Mouse (Mus musculus) adrenal gland, postnatal 10 days (tissue): ENCODE data around the gene Nup133. TPM values are rescaled to one million over a fixed set of nuclear protein-coding genes. Genes with fewer than 3 reads are reported as not detected.

Experiments
- DNase-seq: peaks from one replicate; pipeline ENCODE4 v3.0.0; 2021; ENCODE audit warnings: mixed read lengths
- total RNA-seq, 2 experiments: library from RNA; stranded (reverse); gene quantifications; 2 replicates each; pipeline ENCODE4 v1.2.3; 2021

Gene Nup133
- total RNA-seq, 2 experiments from 2014 or later = 19.7 to 24.6 TPM

- DNase-seq = no peak
These were observed 61.9 kb downstream of the Nup133 start for GRCm38 (mm10) chr8:123887163-123887562.

DNA sequence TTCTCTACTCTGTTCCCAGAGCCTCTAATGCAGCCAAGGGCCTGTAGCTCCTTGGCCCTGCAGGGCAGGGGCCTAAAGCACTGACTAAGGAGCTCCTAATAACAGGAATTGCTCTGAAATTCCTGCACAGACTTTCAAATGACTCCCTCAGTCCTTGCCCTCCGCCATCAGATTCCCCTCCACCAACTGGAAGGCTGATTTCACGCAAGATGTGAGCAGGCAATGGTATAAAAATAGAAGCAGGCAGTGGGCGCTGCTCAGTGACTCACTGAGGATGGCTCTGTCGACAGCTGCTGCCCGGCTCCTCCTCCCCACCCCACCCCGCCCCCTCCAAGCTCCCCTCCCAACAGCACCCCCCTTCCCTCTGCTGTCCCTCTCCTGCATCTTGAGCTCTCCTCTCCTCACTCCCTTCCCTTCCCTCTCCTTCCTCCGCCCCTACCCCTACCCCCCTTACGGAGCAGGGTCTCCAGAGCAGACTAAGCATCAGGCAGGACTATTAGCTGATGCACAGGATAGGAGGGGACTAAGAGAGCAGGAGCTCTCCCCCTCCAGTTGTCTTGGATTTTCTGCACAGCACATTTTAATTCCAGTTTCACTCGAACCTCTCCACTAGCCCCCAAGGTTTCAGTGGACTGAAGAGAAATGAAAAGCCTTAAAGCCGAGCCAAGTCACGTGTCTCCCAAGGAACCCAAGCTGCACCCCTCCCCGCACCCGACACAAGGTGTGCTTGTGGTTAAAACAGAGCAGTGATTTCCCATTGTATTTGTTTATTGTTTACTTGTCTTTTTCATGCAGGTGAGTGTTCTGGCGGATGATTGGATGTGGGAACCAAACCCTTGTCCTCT is 64.1 kb downstream of the Nup133 start:
- DNase-seq = no peak

DNA sequence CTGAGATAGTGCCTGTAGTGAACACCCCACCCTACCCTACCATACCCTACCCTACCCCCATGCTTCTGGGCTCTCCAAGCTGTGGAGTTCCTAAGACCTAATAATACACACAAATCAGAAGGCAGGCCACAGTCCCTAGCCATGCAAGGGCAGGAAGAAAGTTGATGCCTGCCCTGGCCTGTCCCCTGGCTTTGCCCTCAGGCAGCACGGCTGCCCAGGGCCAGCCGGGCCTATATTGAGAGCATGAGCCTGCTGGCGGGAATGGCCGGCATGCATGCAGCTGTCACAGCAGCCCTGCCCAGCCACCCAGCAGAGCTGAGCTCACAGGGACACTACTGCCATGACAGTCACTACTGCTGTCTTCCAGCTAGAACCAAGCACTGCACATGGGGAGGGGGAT is 66.0 kb downstream of the Nup133 start:
- no peak for DNase-seq

GRCm38 (mm10) chr8:123882412-123882811 is 66.7 kb downstream of the Nup133 start:
- no peak for DNase-seq

DNA sequence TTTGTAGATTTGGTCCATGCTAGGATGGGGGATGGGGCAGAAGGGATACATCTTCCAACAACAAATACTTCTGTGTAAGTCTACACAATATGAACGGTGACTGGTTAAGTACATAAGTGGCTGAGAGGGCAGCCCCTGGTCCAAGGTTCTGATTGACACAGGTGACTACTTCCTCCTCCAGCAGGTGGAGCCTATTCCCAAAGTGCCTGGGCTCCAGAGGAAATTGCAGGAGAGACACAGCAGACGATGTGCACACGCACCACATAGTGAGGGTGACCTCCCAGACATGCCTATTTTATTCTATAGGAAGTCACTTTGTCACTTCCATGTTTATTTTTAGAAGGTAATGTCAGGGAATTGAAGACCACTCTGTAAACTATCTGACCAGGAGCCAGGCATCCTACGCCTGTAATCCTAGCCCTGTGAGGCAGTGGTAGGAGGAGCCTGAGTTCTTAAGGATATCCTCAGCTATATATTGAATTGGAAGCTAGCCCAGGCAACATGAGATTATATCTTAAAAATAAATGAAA is 68.2 kb downstream of the Nup133 start:
- DNase-seq = no peak

- DNase-seq = no peak
These were observed 68.8 kb downstream of the Nup133 start for GRCm38 (mm10) chr8:123880271-123880670.

- no peak for DNase-seq
These were observed 71.2 kb downstream of the Nup133 start for GRCm38 (mm10) chr8:123877865-123878264.

- no peak for DNase-seq
These were observed 74.7 kb downstream of the Nup133 start for GRCm38 (mm10) chr8:123874324-123874723.

DNA sequence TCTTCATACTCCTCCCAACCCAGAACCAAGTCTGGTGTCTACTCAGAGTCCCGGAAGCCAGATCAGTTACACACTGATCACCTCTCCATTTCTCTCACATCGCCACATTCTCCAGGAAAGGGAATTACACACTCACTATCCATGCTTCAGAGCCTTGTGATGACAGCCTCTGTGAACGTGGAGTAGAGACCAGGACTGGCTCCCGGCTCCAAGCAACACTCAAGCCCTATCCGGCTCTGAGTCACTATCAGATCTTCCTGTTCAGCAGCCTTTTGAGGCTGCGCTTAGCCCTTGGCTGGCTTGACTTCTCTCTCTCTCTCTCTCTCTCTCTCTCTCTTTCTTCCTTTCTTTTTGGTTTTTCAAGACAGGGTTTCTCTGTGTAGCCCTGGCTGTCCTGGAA is 75.7 kb downstream of the Nup133 start:
- DNase-seq = no peak

DNA sequence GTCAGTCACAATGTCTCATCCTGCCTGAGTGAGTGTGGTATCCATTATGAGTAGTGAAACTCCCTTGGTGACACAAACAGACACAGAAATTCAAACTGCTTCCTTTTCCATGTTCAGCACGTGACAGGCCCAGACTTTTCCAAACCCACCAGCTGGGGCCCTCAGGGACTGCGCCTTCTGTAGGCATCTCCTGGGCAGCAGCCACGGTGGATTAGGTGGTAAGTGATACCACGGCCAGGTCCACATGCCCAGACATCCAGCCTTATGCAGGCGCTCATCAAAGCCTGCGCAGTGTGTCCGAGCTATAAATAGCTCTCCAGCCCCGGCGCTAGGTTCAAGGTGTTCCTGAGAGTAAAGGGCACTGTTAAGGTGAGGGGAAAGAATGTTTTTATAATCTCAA is 77.0 kb downstream of the Nup133 start:
- DNase-seq = no peak

DNA sequence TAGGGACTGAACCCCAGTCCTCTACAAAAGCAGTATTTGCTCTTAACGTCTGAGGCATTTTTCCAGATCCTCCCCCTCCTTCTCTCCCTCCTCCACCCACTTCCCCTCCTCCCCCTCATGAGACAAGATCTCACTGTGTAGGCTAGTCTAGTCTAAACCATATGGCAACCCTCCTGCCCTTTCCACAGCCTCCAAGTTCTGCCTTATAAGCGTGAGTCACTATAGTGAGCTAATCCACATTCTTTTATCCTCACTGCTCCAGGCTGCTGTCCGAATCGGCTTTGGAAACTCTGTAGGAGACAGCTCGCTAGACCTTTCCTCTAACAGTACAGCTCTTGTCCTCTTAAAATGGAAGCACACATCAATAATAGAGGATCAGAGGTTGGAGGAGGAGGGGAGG is 82.1 kb downstream of the Nup133 start:
- DNase-seq = no peak

DNA sequence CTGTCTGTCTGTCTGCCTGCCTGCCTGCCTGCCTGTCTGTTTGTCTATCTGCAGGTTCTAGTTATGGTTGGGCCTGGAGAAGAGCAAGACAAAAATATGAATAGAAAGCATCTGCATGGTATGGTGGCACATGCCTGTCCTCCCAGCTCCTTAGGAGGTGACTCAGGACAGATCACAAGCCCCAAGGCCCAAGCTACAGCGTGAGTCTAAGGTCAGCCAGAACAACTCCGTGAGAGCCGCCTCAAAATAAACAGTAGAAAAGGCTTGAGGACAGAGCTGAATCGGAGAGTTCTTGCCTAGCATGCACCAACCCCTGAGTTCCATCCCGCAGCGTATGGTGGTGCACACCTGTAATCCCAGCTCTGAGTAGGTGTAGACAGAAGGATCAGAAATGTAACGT is 83.3 kb downstream of the Nup133 start:
- DNase-seq = no peak

GRCm38 (mm10) chr8:123860386-123860785 is 88.7 kb downstream of the Nup133 start:
- DNase-seq = no peak

DNA sequence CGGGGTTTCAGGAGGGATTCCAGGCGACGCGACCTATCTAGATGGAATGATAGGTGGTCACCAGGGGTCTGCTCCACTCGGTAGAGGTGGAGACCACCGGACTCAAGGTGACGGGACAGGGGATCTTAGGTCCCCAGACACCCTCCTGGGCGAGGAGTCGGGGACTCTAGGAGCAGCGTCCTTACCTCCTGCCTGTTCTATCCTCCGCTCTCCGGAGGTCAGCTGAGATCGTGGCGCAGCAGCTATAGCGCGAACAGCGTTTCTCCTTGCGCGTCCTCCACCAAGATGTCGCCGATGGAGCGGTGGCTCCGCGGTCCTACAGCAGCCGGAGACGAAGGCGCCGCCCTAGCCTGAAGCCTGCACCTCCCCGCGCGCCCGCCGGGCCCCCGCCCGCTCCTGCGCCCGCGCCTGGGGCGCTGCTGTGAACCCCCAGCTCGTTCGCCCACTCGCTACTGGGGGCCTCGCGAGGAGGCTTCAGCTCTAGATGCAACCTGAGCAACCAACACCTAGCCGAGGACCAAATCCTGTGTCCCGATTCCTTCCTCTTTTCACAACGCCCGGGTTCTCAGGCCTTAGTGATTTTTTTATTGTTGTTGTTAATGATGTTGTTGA is 89.3 kb downstream of the Nup133 start, which contains the start of gene Ccsap:
Gene Ccsap, minus strand, starts transcription at position 562 of the 612 bp plus-strand sequence.
- DNase-seq = peak; percentile 63

DNA sequence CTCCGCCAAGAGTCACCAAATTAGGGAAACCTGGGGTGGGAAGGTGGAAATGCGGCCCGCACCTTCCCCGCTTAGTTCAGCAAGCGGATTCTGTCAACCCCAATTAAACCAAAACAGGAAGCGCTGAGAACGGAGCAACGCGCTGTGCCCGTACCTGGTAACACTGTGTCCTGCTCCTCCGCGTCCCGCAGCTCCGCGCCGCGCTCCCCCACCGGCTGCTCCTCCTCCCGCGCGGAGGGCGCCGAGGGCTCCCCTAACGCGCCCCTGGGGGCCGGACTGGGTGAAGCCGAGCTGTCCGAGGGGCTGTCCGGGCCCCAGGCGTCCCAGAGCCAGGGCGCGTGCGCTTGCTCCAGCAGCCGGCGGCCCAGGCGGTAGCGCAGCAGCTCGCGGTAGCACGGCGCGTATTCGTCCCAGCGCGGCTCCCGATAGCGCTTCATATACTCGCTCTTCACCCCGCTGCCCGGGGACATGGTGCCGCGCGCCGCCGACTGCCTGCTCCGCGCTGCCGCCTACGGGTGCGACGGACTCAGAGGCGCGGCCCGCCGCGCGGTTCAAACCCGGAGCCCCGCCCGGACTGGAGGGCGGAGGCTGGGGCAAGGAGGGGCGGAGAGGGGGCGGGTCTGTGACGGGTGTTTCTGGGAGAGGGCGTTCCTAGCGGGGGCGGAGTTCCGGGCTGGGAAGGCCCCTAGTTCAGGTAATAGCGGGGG is 90.0 kb downstream of the Nup133 start:
- DNase-seq = peak; percentile 96

GRCm38 (mm10) chr8:123858574-123858940 is 90.5 kb downstream of the Nup133 start:
- no peak for DNase-seq

- DNase-seq = no peak
These were observed 91.7 kb downstream of the Nup133 start for GRCm38 (mm10) chr8:123857361-123857760.

GRCm38 (mm10) chr8:123854733-123855475 is 94.2 kb downstream of the Nup133 start:
- DNase-seq = no peak

GRCm38 (mm10) chr8:123854252-123854651 is 94.8 kb downstream of the Nup133 start:
- DNase-seq = no peak

- DNase-seq = no peak
These were observed 97.5 kb downstream of the Nup133 start for GRCm38 (mm10) chr8:123851590-123851989.

DNA sequence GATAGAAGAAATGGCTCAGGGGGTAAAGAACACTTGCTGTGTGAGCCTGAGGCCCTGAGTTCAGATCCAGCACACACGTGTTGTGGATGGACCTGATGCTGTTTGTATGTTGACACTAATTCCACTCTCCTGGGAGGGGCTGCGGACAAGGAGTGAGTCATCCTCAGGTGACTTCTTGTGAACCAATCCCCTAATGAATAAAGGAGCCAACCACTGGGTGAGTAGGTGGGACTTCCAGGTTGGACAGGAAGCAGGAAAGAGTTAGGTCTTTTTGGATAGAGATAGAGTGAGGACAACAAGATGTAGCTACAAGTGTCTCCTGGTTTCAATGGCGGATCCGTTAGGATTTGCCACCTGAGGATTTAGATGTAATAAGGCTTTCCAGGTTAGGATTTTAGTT is 99.7 kb downstream of the Nup133 start:
- no peak for DNase-seq

DNA sequence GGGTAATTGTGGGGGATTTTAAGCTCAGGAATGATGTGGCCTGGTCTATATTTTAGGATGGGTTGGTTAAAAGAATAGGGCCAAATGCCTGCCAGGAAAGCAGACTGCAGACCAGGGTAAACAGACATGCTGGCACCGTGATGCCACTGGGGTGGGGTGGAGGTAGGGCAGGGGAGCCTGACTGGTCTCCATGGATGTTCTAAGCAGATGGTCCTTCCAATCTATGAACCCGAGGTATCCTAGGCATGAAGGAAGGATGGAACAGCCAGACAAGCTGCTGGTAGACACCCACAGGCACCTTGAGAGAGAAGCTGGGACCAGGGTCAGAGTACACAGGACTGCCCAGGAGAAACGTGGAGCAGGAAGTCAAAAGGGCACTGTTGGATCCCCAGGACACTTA is 101.5 kb downstream of the Nup133 start:
- no peak for DNase-seq
